In the genomic region with DNA sequence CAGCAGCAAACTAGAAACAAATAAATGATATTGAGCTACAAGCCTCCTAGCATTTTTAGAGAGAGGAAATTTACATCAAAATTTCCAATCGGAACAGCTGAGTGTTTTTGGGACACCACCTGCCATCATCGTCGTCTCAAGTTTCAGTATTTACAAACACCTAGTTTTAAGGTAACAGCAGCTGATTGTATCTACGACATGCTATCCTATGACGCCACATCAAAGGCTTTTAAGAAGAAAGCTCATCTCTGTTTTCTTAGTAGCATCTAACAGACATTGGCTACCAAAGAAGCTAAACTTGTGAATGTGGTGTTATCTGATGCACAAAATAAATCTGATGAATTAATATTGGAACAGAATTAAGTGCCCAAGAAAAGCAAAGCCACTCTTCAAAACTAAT, we compare ENCODE assay signal across 23 mouse cellular contexts. TPM values are rescaled to one million over a fixed set of nuclear protein-coding genes. Genes with fewer than 3 reads are reported as not detected.
DNase-seq lines count a peak whose midpoint lies in the region; ATAC-seq and TF ChIP-seq lines count a peak whose summit lies in the region.
"Had no signal": no experiment of that assay in that cellular context is flagged by ENCODE, and none has a peak within 500 bp of the region (broad histone marks: within the 10 kb centered on the region; RNA-seq: fewer than 3 reads in every experiment).

No protein-coding gene starts in this region.

- H3K9ac ChIP-seq in midbrain, embryonic 11.5 days (ENCODE audit: low read length), result no peak overlapping the region
- H3K9ac ChIP-seq in midbrain, postnatal 0 days (replicated peaks; ENCODE audit: low read length, poor library complexity, severe bottlenecking), result no peak overlapping the region
- no peak overlapping the region for H3K9ac ChIP-seq in liver, embryonic 12.5 days
- H3K9ac ChIP-seq: embryonic facial prominence, embryonic 12.5 days; forebrain, embryonic 13.5 days; forebrain, embryonic 15.5 days; forebrain, postnatal 0 days had no signal

- WGBS in midbrain, embryonic 11.5 days, result 93% methylated on average over 5 of the region's 5 CpGs
- 92% methylated on average over 5 of the region's 5 CpGs for WGBS in midbrain, postnatal 0 days
- WGBS in liver, embryonic 12.5 days (ENCODE audit: insufficient replicate concordance), result 88% methylated on average over 5 of the region's 5 CpGs

- no peak for TF ChIP-seq CTCF in midbrain, postnatal 0 days (IDR thresholded peaks at IDR 0.05)

- H3K4me2 ChIP-seq in midbrain, embryonic 11.5 days, result no peak overlapping the region
- no peak overlapping the region for H3K4me2 ChIP-seq in midbrain, postnatal 0 days (ENCODE audit: low read depth, low read length, poor library complexity, severe bottlenecking)
- no peak overlapping the region for H3K4me2 ChIP-seq in liver, embryonic 12.5 days
- H3K4me2 ChIP-seq: embryonic facial prominence, embryonic 12.5 days; forebrain, embryonic 13.5 days; forebrain, embryonic 15.5 days had no signal

- no peaks in the 10 kb centered on the region for H3K4me1 ChIP-seq in midbrain, embryonic 11.5 days (ENCODE audit: control insufficient read depth, insufficient read depth, low read length)
- no peaks in the 10 kb centered on the region for H3K4me1 ChIP-seq in midbrain, postnatal 0 days (ENCODE audit: insufficient read depth, low read length)
- no peaks in the 10 kb centered on the region for H3K4me1 ChIP-seq in liver, embryonic 12.5 days
- H3K4me1 ChIP-seq: embryonic facial prominence, embryonic 10.5 days; embryonic facial prominence, embryonic 12.5 days; forebrain, embryonic 13.5 days; forebrain, embryonic 15.5 days had no signal

- H3K4me3 ChIP-seq in midbrain, embryonic 11.5 days (ENCODE audit: low read depth, low read length), result no peak overlapping the region
- H3K4me3 ChIP-seq in midbrain, postnatal 0 days (ENCODE audit: low read depth, low read length), result no peak overlapping the region
- H3K4me3 ChIP-seq in liver, embryonic 12.5 days, result no peak overlapping the region
- H3K4me3 ChIP-seq: embryonic facial prominence, embryonic 10.5 days; embryonic facial prominence, embryonic 12.5 days; forebrain, embryonic 13.5 days; forebrain, embryonic 15.5 days had no signal

- no peaks in the 10 kb centered on the region for H3K27me3 ChIP-seq in midbrain, embryonic 11.5 days (ENCODE audit: control insufficient read depth, insufficient read depth, low read length)
- H3K27me3 ChIP-seq in midbrain, postnatal 0 days (ENCODE audit: insufficient read depth, low read length), result no peaks in the 10 kb centered on the region
- no peaks in the 10 kb centered on the region for H3K27me3 ChIP-seq in liver, embryonic 12.5 days (replicated peaks)
- H3K27me3 ChIP-seq: embryonic facial prominence, embryonic 12.5 days; forebrain, embryonic 13.5 days; forebrain, embryonic 15.5 days had no signal

- peaks cover 2% of the 10 kb centered on the region; the same call in 1 of the 2 replicates for H3K36me3 ChIP-seq in midbrain, embryonic 11.5 days (ENCODE audit: control insufficient read depth, insufficient read depth, low read length)
- peaks cover 28% of the 10 kb centered on the region for H3K36me3 ChIP-seq in midbrain, postnatal 0 days (ENCODE audit: insufficient read depth, low read length)
- peaks cover 54% of the 10 kb centered on the region for H3K36me3 ChIP-seq in liver, embryonic 12.5 days

- peak; percentile 5 for DNase-seq in CD4-positive, CD25-positive, alpha-beta regulatory T cell, adult 2 months (ENCODE audit: low read depth, low spot score)
- DNase-seq in midbrain, embryonic 11.5 days (ENCODE audit: low spot score, missing footprints), result peak; percentile 39
- no peak for DNase-seq in midbrain, postnatal 0 days (ENCODE audit: low spot score)
- peak; percentile 66 for DNase-seq in CD4-positive helper T cell, adult 2 months (ENCODE audit: low read depth, low spot score)
- peak; percentile 14 for DNase-seq in induced T-regulatory cell, adult 2 months (ENCODE audit: low read depth)
- DNase-seq in ovary, postnatal 14 days (ENCODE audit: low spot score), result no peak
- DNase-seq: adrenal gland, adult 8-10 months; adrenal gland, postnatal 14 days; adrenal gland, postnatal 36 days; B cell, adult 2 months; cerebellum, adult 11-12 months; cerebellum, adult 2 months; cerebellum, adult 9-10 months; cerebellum, postnatal 10 days; cerebellum, postnatal 25 days; forebrain, postnatal 0 days had no signal

- H3K9me3 ChIP-seq in midbrain, embryonic 11.5 days (ENCODE audit: control insufficient read depth, low read length), result no peaks in the 10 kb centered on the region
- no peaks in the 10 kb centered on the region for H3K9me3 ChIP-seq in midbrain, postnatal 0 days (ENCODE audit: low read length)
- no peaks in the 10 kb centered on the region for H3K9me3 ChIP-seq in liver, embryonic 12.5 days (replicated peaks)
- H3K9me3 ChIP-seq: embryonic facial prominence, embryonic 10.5 days; embryonic facial prominence, embryonic 12.5 days; forebrain, embryonic 13.5 days; forebrain, embryonic 15.5 days had no signal

- no peak overlapping the region for H3K27ac ChIP-seq in midbrain, embryonic 11.5 days (ENCODE audit: low read depth, low read length)
- H3K27ac ChIP-seq in midbrain, postnatal 0 days (ENCODE audit: low read depth, low read length), result no peak overlapping the region
- H3K27ac ChIP-seq in liver, embryonic 12.5 days, result no peak overlapping the region
- H3K27ac ChIP-seq: embryonic facial prominence, embryonic 10.5 days; embryonic facial prominence, embryonic 12.5 days; forebrain, embryonic 13.5 days; forebrain, embryonic 15.5 days had no signal

- ATAC-seq in CD4-positive, CD25-positive, alpha-beta regulatory T cell, adult 4 months, result no peak
- no peak for ATAC-seq in midbrain, embryonic 11.5 days (ENCODE audit: low FRiP score)
- ATAC-seq in midbrain, postnatal 0 days (ENCODE audit: low FRiP score), result no peak
- ATAC-seq in liver, embryonic 12.5 days, result no peak
- ATAC-seq: activated CD4-positive, CD25-positive, alpha-beta regulatory T cell, adult 4 months; forebrain, embryonic 13.5 days; forebrain, embryonic 15.5 days; forebrain, postnatal 0 days had no signal

RNA-seq across cellular contexts. Expression of a gene that starts 37.0 kb away (rescaled TPM):
- 10 to 100 TPM; 28.1 to 31.3 TPM for polyA plus RNA-seq in CD4-positive, CD25-positive, alpha-beta regulatory T cell, adult 4 months (2017; shearing (Covaris generic))
- polyA plus RNA-seq in midbrain, embryonic 11.5 days (2014; fragmentation: Nextera tagmentation; extraction: Ambion mirVana), result 60.0 and 67.5 TPM in 2 replicates
- 7.8 and 8.0 TPM in 2 replicates for total RNA-seq in midbrain, postnatal 0 days (2014; rRNA removed)
- polyA plus RNA-seq in midbrain, postnatal 0 days (2015; fragmentation: Nextera tagmentation; extraction: Ambion mirVana), result 17.5 and 17.8 TPM in 2 replicates
- polyA plus RNA-seq in liver, embryonic 12.5 days (2016; fragmentation: Nextera tagmentation; extraction: Ambion mirVana), result 40.8 and 43.2 TPM in 2 replicates

RNA-seq across cellular contexts. Expression of a gene that starts 40.7 kb away (rescaled TPM):
- under 1 TPM in 1 of 2 experiments, not detected in 1; 0.35 TPM for polyA plus RNA-seq in CD4-positive, CD25-positive, alpha-beta regulatory T cell, adult 4 months (2017; shearing (Covaris generic))
- 11.1 and 13.3 TPM in 2 replicates for polyA plus RNA-seq in midbrain, embryonic 11.5 days (2014; fragmentation: Nextera tagmentation; extraction: Ambion mirVana)
- total RNA-seq in midbrain, postnatal 0 days (2014; rRNA removed), result 123 and 139 TPM in 2 replicates
- polyA plus RNA-seq in midbrain, postnatal 0 days (2015; fragmentation: Nextera tagmentation; extraction: Ambion mirVana), result 48.2 and 51.7 TPM in 2 replicates
- 1.6 and 1.8 TPM in 2 replicates for polyA plus RNA-seq in liver, embryonic 12.5 days (2016; fragmentation: Nextera tagmentation; extraction: Ambion mirVana)

RNA-seq across cellular contexts. Expression of a gene that starts 50.6 kb away (rescaled TPM):
- 100 to 1,000 TPM; 109 to 118 TPM for polyA plus RNA-seq in CD4-positive, CD25-positive, alpha-beta regulatory T cell, adult 4 months (2017; shearing (Covaris generic))
- 154 and 159 TPM in 2 replicates for polyA plus RNA-seq in midbrain, embryonic 11.5 days (2014; fragmentation: Nextera tagmentation; extraction: Ambion mirVana)
- 70.6 and 81.0 TPM in 2 replicates for total RNA-seq in midbrain, postnatal 0 days (2014; rRNA removed)
- polyA plus RNA-seq in midbrain, postnatal 0 days (2015; fragmentation: Nextera tagmentation; extraction: Ambion mirVana), result 178 and 179 TPM in 2 replicates
- polyA plus RNA-seq in liver, embryonic 12.5 days (2016; fragmentation: Nextera tagmentation; extraction: Ambion mirVana), result 115 and 121 TPM in 2 replicates

RNA-seq across cellular contexts. Expression of a gene that starts 50.7 kb away (rescaled TPM):
- polyA plus RNA-seq in CD4-positive, CD25-positive, alpha-beta regulatory T cell, adult 4 months (2017; shearing (Covaris generic)), result 1 to 10 TPM; 5.8 to 7.2 TPM
- polyA plus RNA-seq in midbrain, embryonic 11.5 days (2014; fragmentation: Nextera tagmentation; extraction: Ambion mirVana), result 14.4 and 15.4 TPM in 2 replicates
- 45.4 and 50.9 TPM in 2 replicates for total RNA-seq in midbrain, postnatal 0 days (2014; rRNA removed)
- 6.5 and 7.7 TPM in 2 replicates for polyA plus RNA-seq in midbrain, postnatal 0 days (2015; fragmentation: Nextera tagmentation; extraction: Ambion mirVana)
- polyA plus RNA-seq in liver, embryonic 12.5 days (2016; fragmentation: Nextera tagmentation; extraction: Ambion mirVana), result 5.1 and 5.2 TPM in 2 replicates

Comparison
In these comparisons a context has a peak if more than half of its experiments do, and no peak if none do; other contexts are left out.
1. DNase-seq: peak in CD4-positive, CD25-positive, alpha-beta regulatory T cell, adult 2 months (single experiment), midbrain, embryonic 11.5 days (single experiment), CD4-positive helper T cell, adult 2 months (single experiment) and induced T-regulatory cell, adult 2 months (single experiment); none in midbrain, postnatal 0 days (single experiment) and ovary, postnatal 14 days (single experiment).